ENCODE assay signal across 27 mouse cellular contexts in the genomic region with DNA sequence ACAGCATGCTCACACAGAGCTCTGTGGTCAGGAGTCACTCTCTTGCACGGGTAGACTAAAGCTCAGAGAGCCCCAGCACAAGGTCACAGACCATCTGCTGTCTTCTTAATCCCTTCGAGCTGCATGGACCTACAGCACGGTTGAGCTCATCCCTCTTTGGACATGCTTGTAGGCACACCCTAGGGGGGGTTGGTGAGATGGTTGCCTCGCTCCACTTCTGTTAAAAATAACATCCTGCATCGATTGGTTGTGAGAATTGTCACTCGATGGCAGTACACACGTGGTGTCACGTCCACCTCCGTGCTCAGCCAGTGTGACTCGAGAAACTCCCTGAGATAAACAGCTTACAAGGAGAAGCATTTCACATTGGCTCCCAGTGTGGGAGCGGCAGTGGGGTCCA. TPM values are rescaled to one million over a fixed set of nuclear protein-coding genes. Genes with fewer than 3 reads are reported as not detected.
DNase-seq lines count a peak whose midpoint lies in the region; ATAC-seq and TF ChIP-seq lines count a peak whose summit lies in the region.
"Had no signal": no experiment of that assay in that cellular context is flagged by ENCODE, and none has a peak within 500 bp of the region (broad histone marks: within the 10 kb centered on the region; RNA-seq: fewer than 3 reads in every experiment).

No protein-coding gene starts in this region.

- peak; percentile 28 for DNase-seq in cerebellum, adult 9-11 months
- no peak for DNase-seq in cerebellum, postnatal 4 days (ENCODE audit: low spot score in 2 of 2)
- DNase-seq in right cerebral cortex, postnatal 14 days, result peak; percentile 4
- no peak for DNase-seq in right cerebral cortex, adult 2 months (ENCODE audit: low spot score in 2 of 2)
- DNase-seq in retina, embryonic 14.5 days (ENCODE audit: low spot score), result peak; percentile 29
- no peak for DNase-seq in hindbrain, postnatal 0 days (ENCODE audit: low spot score)
- no peak for DNase-seq in urinary bladder, postnatal 10 days (ENCODE audit: low spot score)
- no peak for DNase-seq in heart, adult 11 months
- DNase-seq: adrenal gland, adult 8-10 months; adrenal gland, postnatal 25 days; B cell, adult 2 months; cerebellum, adult 18-20 months; gastrocnemius, postnatal 10 days; gastrocnemius, postnatal 36 days had no signal

- 79% methylated on average over 11 of the region's 11 CpGs for WGBS in hindbrain, postnatal 0 days

- peaks cover 34% of the 10 kb centered on the region for H3K36me3 ChIP-seq in hindbrain, postnatal 0 days (ENCODE audit: insufficient read depth, low read length)

- TF ChIP-seq CTCF in hindbrain, postnatal 0 days (IDR thresholded peaks at IDR 0.05; ENCODE audit: low read depth), result no peak

- H3K4me2 ChIP-seq in hindbrain, postnatal 0 days (ENCODE audit: low read depth, low read length), result no peak overlapping the region
- H3K4me2 ChIP-seq: forebrain, embryonic 13.5 days; heart, embryonic 11.5 days; hindbrain, embryonic 12.5 days; hindbrain, embryonic 15.5 days; intestine, embryonic 15.5 days had no signal

- H3K27me3 ChIP-seq in hindbrain, postnatal 0 days (ENCODE audit: insufficient read depth, low read length), result no peaks in the 10 kb centered on the region
- H3K27me3 ChIP-seq: forebrain, embryonic 13.5 days; hindbrain, embryonic 12.5 days; hindbrain, embryonic 15.5 days; intestine, embryonic 15.5 days had no signal

- H3K9me3 ChIP-seq in hindbrain, postnatal 0 days (ENCODE audit: low read length), result no peaks in the 10 kb centered on the region
- H3K9me3 ChIP-seq: forebrain, embryonic 10.5 days; forebrain, embryonic 13.5 days; hindbrain, embryonic 12.5 days; hindbrain, embryonic 15.5 days; intestine, embryonic 15.5 days had no signal

- H3K4me1 ChIP-seq in hindbrain, postnatal 0 days (ENCODE audit: insufficient read depth, low read length), result no peaks in the 10 kb centered on the region; the same call in 1 of the 2 replicates
- H3K4me1 ChIP-seq: intestine, embryonic 15.5 days had no signal

- no peak overlapping the region for H3K27ac ChIP-seq in hindbrain, postnatal 0 days
- H3K27ac ChIP-seq: forebrain, embryonic 10.5 days; forebrain, embryonic 13.5 days; hindbrain, embryonic 12.5 days; hindbrain, embryonic 15.5 days; intestine, embryonic 15.5 days had no signal

- H3K9ac ChIP-seq in hindbrain, postnatal 0 days (replicated peaks; ENCODE audit: low read length), result no peak overlapping the region
- H3K9ac ChIP-seq: forebrain, embryonic 13.5 days; hindbrain, embryonic 12.5 days; hindbrain, embryonic 15.5 days; intestine, embryonic 15.5 days had no signal

- H3K4me3 ChIP-seq in hindbrain, postnatal 0 days (ENCODE audit: low read length), result no peak overlapping the region
- H3K4me3 ChIP-seq: forebrain, embryonic 10.5 days; forebrain, embryonic 13.5 days; hindbrain, embryonic 12.5 days; hindbrain, embryonic 15.5 days; intestine, embryonic 15.5 days had no signal

- ATAC-seq in hindbrain, postnatal 0 days, result no peak
- ATAC-seq: forebrain, embryonic 13.5 days; forebrain, embryonic 16.5 days; intestine, embryonic 15.5 days had no signal

RNA-seq across cellular contexts. Expression of a gene that starts 45.2 kb away (rescaled TPM):
- total RNA-seq in hindbrain, postnatal 0 days (2014; rRNA removed), result 0.68 TPM in 1 of 2 replicates, not detected in the other
- polyA plus RNA-seq in hindbrain, postnatal 0 days (2015; fragmentation: Nextera tagmentation; extraction: Ambion mirVana), result 0.24 TPM in 1 of 2 replicates, not detected in the other
- total RNA-seq: adrenal gland, postnatal 25 days; granulocyte monocyte progenitor cell, adult 5-6 weeks; heart, postnatal 25 days; hematopoietic stem cell, adult 5-6 weeks; MEL had no signal
- polyA plus RNA-seq: embryonic facial prominence, embryonic 11.5 days; embryonic facial prominence, embryonic 14.5 days; forebrain, embryonic 10.5 days; forebrain, embryonic 13.5 days; forebrain, embryonic 16.5 days; heart, embryonic 11.5 days; hindbrain, embryonic 12.5 days; hindbrain, embryonic 15.5 days; intestine, embryonic 15.5 days had no signal

RNA-seq across cellular contexts. Expression of a gene that starts 54.8 kb away (rescaled TPM):
- 0.21 TPM in 1 of 2 replicates, not detected in the other for total RNA-seq in hindbrain, postnatal 0 days (2014; rRNA removed)
- polyA plus RNA-seq in hindbrain, postnatal 0 days (2015; fragmentation: Nextera tagmentation; extraction: Ambion mirVana), result 0.15 TPM in 1 of 2 replicates, not detected in the other
- total RNA-seq: adrenal gland, postnatal 25 days; MEL had no signal
- polyA plus RNA-seq: forebrain, embryonic 13.5 days; forebrain, embryonic 16.5 days had no signal

Comparison
In these comparisons a context has a peak if more than half of its experiments do, and no peak if none do; other contexts are left out.
1. DNase-seq: peak in cerebellum, adult 9-11 months (single experiment), right cerebral cortex, postnatal 14 days (single experiment) and retina, embryonic 14.5 days (single experiment); none in cerebellum, postnatal 4 days (0 of 2), right cerebral cortex, adult 2 months (0 of 2), hindbrain, postnatal 0 days (single experiment), urinary bladder, postnatal 10 days (single experiment) and heart, adult 11 months (single experiment).